Mouse (Mus musculus) lung, postnatal 0 days (tissue): Measurements from ENCODE around the gene Ramp1. TPM values are rescaled to one million over a fixed set of nuclear protein-coding genes. Genes with fewer than 3 reads are reported as not detected.

Experiments
- ATAC-seq: fragments of 200-750 bp; cut with Nextera tagmentation; 2 replicates; pipeline ENCODE4 v1.8.0; 2017; ENCODE audit warnings: moderate library complexity
- DNase-seq: peaks from one replicate; pipeline ENCODE4 v3.0.0-alpha.2; 2016; ENCODE audit warnings: low spot score
- H3K27ac ChIP-seq: fragments of 300-500 bp; sonication (generic); 2 replicates; pipeline ENCODE4 v1.5.1; 2014; ENCODE audit warnings: antibody characterized with exemption, mild to moderate bottlenecking, low read length, mixed read lengths
- H3K27me3 ChIP-seq: fragments of 300-500 bp; sonication (generic); replicated peaks from 2 replicates; pipeline ENCODE4 v1.6.1; 2014; ENCODE audit warnings: low read length, mixed read lengths; ENCODE audit not compliant: insufficient read depth
- H3K36me3 ChIP-seq: fragments of 300-500 bp; sonication (generic); 2 replicates; pipeline ENCODE4 v1.6.1; 2014; ENCODE audit warnings: low read length, mixed read lengths; ENCODE audit not compliant: insufficient read depth
- H3K4me1 ChIP-seq: fragments of 300-500 bp; sonication (generic); 2 replicates; pipeline ENCODE4 v1.6.1; 2014; ENCODE audit warnings: antibody characterized with exemption, low read depth, low read length, mixed read lengths; ENCODE audit not compliant: insufficient read depth
- H3K4me2 ChIP-seq: fragments of 300-500 bp; sonication (generic); replicated peaks from 2 replicates; pipeline ENCODE4 v1.6.1; 2014; ENCODE audit warnings: low read depth, mild to moderate bottlenecking, low read length, moderate library complexity, mixed read lengths
- H3K4me3 ChIP-seq: fragments of 300-500 bp; sonication (generic); 2 replicates; pipeline ENCODE4 v1.5.1; 2014; ENCODE audit warnings: low read depth, low read length
- H3K9ac ChIP-seq: fragments of 300-500 bp; sonication (generic); replicated peaks from 2 replicates; pipeline ENCODE4 v1.6.1; 2014; ENCODE audit warnings: low read depth, mild to moderate bottlenecking
- H3K9me3 ChIP-seq: fragments of 300-500 bp; sonication (generic); 2 replicates; pipeline ENCODE4 v1.6.1; 2016; ENCODE audit warnings: low read length, mixed read lengths
- CTCF ChIP-seq: IDR thresholded peaks from 2 replicates; pipeline ENCODE4 v1.5.1; 2016; ENCODE audit warnings: antibody characterized with exemption, mild to moderate bottlenecking
- EP300 ChIP-seq: IDR thresholded peaks from 2 replicates; pipeline ENCODE4 v1.6.1; 2016; ENCODE audit warnings: antibody characterized with exemption, mild to moderate bottlenecking, control low read depth
- WGBS: fragments of 180-500 bp; shearing (Covaris S2); extraction: QIAGEN DNeasy Blood & Tissue Kit; methylation state at CpG from one replicate; pipeline ENCODE4 v1.1.7; 2014; 5-methylcytosine and 5-hydroxymethylcytosine counted together
- polyA plus RNA-seq: library from polyadenylated mRNA; unstranded; fragments of >200 nt; fragmentation: Nextera tagmentation; extraction: Ambion mirVana; gene quantifications from 2 replicates; pipeline ENCODE4 v1.2.1, GENCODE M21; 2015

Gene Ramp1
- polyA plus RNA-seq, 1 experiment from 2014 or later: 49.4 TPM

GRCm38 (mm10) chr1:91188851-91189460 lies 9.3 kb downstream of the Ramp1 start:
- no peak overlapping the region for H3K27ac ChIP-seq
- ATAC-seq (no peak), DNase-seq (no peak)
- WGBS: 82% methylated on average over 10 of the region's 10 CpGs
- no peak overlapping the region for H3K9ac ChIP-seq
- H3K27me3 ChIP-seq: no peaks in the 10 kb centered on the region
- no peaks in the 10 kb centered on the region for H3K9me3 ChIP-seq
- H3K4me3 ChIP-seq: no peak overlapping the region
- no peaks in the 10 kb centered on the region for H3K36me3 ChIP-seq
- no peak for TF ChIP-seq EP300
- no peak for TF ChIP-seq CTCF
- H3K4me2 ChIP-seq: no peak overlapping the region
- H3K4me1 ChIP-seq: no peaks in the 10 kb centered on the region

- no peak overlapping the region for H3K4me3 ChIP-seq
- H3K9ac ChIP-seq: no peak overlapping the region
- DNase-seq (no peak), ATAC-seq (no peak)
- H3K27me3 ChIP-seq: no peaks in the 10 kb centered on the region
- 62% methylated on average over 8 of the region's 8 CpGs for WGBS
- TF ChIP-seq CTCF: no peak
- TF ChIP-seq EP300: no peak
- H3K36me3 ChIP-seq: no peaks in the 10 kb centered on the region
- no peak overlapping the region for H3K27ac ChIP-seq
- H3K4me2 ChIP-seq: no peak overlapping the region
- no peaks in the 10 kb centered on the region for H3K9me3 ChIP-seq
- no peaks in the 10 kb centered on the region for H3K4me1 ChIP-seq
These were observed 12.6 kb downstream of the Ramp1 start for GRCm38 (mm10) chr1:91192184-91192583.

GRCm38 (mm10) chr1:91193242-91193641 lies 13.6 kb downstream of the Ramp1 start:
- Histone ChIP-seq H3K36me3 (no peaks in the 10 kb centered on the region), H3K27me3 (no peaks in the 10 kb centered on the region), H3K27ac (no peak overlapping the region), H3K9me3 (no peaks in the 10 kb centered on the region), H3K4me2 (no peak overlapping the region), H3K4me1 (no peaks in the 10 kb centered on the region), H3K9ac (no peak overlapping the region), H3K4me3 (no peak overlapping the region)
- no peak for ATAC-seq
- no peak for TF ChIP-seq CTCF
- no peak for TF ChIP-seq EP300
- no peak for DNase-seq
- 78% methylated on average over 4 of the region's 4 CpGs for WGBS

- WGBS: 61% methylated on average over 4 of the region's 4 CpGs
- Histone ChIP-seq H3K4me2 (no peak overlapping the region), H3K4me1 (no peaks in the 10 kb centered on the region), H3K27me3 (no peaks in the 10 kb centered on the region), H3K9ac (no peak overlapping the region), H3K36me3 (no peaks in the 10 kb centered on the region), H3K4me3 (no peak overlapping the region), H3K9me3 (no peaks in the 10 kb centered on the region), H3K27ac (no peak overlapping the region)
- ATAC-seq: no peak
- no peak for DNase-seq
- TF ChIP-seq EP300: no peak
- no peak for TF ChIP-seq CTCF
These were observed 14.1 kb downstream of the Ramp1 start for GRCm38 (mm10) chr1:91193680-91194079.

GRCm38 (mm10) chr1:91199793-91200192 lies 20.2 kb downstream of the Ramp1 start:
- H3K4me3 ChIP-seq: no peak overlapping the region
- no peak for ATAC-seq
- 95% methylated on average over 10 of the region's 10 CpGs for WGBS
- no peak for TF ChIP-seq EP300
- no peak for TF ChIP-seq CTCF
- DNase-seq: no peak
- no peaks in the 10 kb centered on the region for H3K9me3 ChIP-seq
- no peak overlapping the region for H3K9ac ChIP-seq
- no peak overlapping the region for H3K27ac ChIP-seq
- H3K4me2 ChIP-seq: no peak overlapping the region
- no peaks in the 10 kb centered on the region for H3K36me3 ChIP-seq
- no peaks in the 10 kb centered on the region for H3K4me1 ChIP-seq
- no peaks in the 10 kb centered on the region for H3K27me3 ChIP-seq

- no peaks in the 10 kb centered on the region for H3K27me3 ChIP-seq
- TF ChIP-seq CTCF: no peak
- no peak for TF ChIP-seq EP300
- 41% methylated on average over 3 of the region's 3 CpGs for WGBS
- H3K9me3 ChIP-seq: no peaks in the 10 kb centered on the region
- no peak overlapping the region for H3K4me3 ChIP-seq
- ATAC-seq (no peak), DNase-seq (no peak)
- H3K36me3 ChIP-seq: no peaks in the 10 kb centered on the region
- H3K4me1 ChIP-seq: no peaks in the 10 kb centered on the region
- H3K4me2 ChIP-seq: no peak overlapping the region
- H3K9ac ChIP-seq: no peak overlapping the region
- no peak overlapping the region for H3K27ac ChIP-seq
These were observed 21.5 kb downstream of the Ramp1 start for GRCm38 (mm10) chr1:91201122-91201521.

- TF ChIP-seq CTCF: no peak
These were observed 24.7 kb downstream of the Ramp1 start for GRCm38 (mm10) chr1:91204221-91204765.

More at GRCm38 (mm10) chr1:91204221-91204765, 24.7 kb downstream of the Ramp1 start:
- 69% methylated on average over 5 of the region's 5 CpGs for WGBS
- H3K4me1 ChIP-seq: no peaks in the 10 kb centered on the region
- no peak overlapping the region for H3K4me3 ChIP-seq
- H3K9ac ChIP-seq: no peak overlapping the region
- H3K9me3 ChIP-seq: no peaks in the 10 kb centered on the region
- ATAC-seq: no peak
- H3K27me3 ChIP-seq: no peaks in the 10 kb centered on the region
- DNase-seq: no peak
- H3K36me3 ChIP-seq: no peaks in the 10 kb centered on the region
- no peak overlapping the region for H3K27ac ChIP-seq
- H3K4me2 ChIP-seq: no peak overlapping the region
